Mouse (Mus musculus): ENCODE measurements at regions not wholly inside any gene's neighbourhood (a gene's known extent, or its start where the extent isn't known, plus 50 kb on each side); places are given as distances from the start of the nearest gene placed in this dataset.

DNA sequence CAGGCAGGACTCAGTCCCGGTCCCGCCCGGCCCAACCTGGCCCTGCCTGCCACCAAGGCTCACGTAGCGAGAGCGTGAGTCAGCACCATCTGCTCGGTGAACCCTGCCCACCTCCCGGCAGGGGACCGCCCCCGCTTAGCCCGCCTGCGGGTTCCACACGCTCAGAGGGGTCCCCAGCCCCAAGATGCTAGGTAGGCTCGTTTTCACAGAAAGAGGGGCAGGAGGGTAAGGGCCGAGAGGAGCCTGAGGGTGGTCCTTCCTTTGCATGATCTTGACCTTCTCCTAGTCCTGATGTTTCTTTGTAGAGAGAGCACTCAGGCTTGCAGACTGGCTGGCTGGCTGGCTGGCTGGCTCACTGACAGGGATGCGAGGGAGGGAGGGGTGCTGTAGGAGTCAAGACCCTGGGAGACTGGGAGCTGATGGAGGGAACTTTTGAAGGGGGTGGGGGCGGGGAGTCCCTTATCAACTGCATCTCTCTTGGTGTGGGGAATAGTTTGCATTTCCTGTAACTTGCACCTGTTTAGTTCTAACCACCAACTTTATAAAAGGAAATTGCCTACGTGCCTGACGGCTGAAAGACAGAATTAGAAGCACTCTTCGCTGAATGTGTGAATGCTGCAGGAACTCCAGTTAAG lies 109.7 kb upstream of the Egln3 start:
- peak; percentile 77 for DNase-seq

DNA sequence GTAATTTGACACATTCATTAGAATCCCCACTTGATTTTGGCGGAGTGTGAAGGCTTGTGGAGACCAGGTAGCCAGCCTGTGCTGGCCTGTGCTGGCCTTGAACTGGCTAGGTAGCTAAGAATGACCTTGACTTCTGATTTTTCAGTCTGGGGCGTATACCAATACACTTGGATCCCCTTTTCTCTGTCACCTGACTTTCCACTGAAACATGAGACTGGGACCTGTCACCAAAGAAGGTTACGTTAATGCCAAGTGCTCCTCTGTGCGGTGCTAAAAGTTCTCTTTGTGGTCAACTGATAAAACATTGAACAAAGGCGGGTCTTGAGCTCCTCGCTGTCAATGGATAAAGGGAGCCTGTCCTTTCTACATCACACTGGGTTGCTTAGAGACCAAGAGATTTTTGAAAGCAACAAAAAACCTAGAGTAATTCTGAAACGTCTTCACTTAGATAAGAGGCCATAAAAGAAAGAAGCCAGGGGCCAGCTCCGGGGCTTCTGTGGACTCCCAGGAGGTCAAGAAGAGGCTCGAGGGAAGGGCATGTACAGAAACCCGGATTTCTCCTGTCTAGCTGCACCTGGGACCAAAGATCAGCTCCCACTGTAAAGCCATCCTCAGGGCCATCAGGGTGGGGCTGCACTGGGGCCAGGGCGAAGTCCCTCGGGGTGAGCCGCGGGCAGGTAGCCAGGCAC lies 109.0 kb upstream of the Egln3 start:
- DNase-seq: no peak

DNA sequence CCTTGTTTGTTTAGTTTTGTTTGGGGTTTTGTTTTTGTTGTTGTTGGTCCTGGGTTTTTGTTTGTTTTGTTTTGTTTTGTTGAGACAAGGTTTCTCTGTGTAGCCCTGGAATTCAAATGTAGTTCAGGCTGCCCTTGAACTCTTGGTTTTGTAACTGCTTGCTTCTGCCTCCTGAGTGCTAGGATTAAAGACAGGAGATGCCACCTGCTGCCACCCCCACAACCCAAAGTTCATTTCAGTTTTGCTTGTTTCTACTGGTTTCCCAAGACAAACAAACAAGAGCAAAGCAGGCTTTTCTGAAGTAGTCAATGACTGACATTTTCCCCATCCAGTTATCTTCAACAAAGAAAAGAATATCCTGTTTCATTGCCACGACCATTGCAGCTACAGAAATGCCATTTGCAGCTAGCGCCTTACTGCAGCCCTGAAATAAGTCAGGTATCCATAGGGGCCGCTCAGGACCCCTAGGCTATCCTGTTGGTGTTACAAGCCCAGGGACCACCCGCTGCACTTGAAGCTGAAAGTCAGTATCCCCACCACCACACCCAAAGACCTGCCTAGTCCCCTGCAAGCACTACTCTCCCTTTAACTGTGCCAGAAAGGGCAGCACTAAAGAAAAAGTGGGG lies 108.3 kb upstream of the Egln3 start:
- no peak for DNase-seq

DNA sequence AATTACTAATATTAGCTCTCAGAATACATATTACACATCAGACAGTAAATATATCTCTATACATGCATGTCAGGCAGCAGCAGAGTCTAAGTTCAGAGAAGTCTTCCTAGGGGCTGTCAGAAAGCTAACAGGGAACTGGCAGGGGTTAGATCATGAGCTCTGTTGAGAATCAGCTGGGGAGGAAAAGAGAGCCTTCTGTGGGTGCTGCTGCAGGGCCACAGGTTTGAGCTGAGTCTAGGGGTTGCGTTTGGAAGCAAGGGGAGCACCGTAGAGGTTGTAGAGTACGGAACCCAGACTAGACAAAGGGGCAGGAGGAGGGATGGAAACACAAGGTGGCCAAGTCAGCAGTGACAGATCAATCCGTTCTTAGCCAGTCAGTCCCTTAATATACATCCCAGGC lies 106.2 kb upstream of the Egln3 start:
- no peak for DNase-seq

DNA sequence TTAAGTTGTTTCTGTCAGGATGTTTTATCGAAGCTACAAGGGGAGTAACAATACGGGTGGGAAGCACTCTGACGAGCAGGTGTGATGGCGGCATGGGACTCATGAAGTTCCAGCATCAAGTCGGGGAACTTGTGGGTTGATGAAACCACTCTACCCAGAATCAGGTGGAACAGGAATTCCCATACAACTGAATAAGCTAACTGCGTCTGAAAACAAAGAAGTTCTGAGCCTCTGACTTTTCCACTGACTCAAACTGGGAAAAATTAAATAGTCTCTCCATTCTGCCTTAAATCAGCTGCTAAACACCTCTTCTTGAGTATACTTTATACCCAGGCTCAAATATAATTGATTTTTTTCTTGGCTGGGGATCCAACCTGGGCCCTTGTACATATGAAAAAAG lies 105.6 kb upstream of the Egln3 start:
- DNase-seq: no peak

DNA sequence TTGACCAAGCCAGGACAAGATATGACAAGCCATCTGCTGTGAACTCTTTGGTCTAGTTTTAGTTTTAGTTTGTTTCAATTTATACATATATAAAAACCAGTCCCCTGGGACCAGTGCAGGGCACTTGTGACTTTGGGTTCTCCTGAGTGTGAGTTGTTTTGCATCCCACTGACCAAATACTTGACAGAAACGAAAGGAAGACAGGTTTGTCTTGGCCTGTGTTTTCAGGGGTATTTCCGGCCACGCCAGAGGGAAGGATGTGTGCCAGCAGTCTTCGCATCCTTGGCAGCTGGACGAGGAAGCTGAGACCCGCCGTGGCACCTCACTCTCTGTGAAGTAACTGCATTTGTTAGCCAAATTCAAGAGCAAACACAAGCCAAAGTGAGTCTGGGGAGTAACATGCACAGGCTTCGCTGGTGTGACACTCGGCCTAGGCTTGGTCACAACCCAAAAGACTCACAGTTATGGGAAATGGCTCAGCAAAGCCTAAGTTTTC lies 101.5 kb upstream of the Egln3 start:
- no peak for DNase-seq

DNA sequence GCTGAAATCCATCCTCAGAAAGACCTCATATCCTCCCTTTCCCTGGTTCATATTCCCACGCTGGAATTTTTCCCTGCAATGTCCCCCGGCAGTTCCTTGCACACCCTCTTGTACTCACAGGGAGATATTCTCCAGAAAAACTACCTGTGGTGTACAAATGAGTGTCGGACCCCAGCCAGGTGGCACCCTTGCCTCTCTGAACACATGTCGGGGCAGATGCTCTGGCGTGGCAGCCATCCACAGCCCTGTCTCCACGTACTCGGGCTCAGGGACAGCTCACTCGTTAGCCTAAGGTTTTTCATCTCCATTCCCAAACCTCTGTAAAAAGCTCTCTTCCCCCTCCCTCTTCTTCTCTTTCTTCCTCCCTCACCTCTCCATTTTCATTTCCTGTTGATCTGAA lies 100.1 kb upstream of the Egln3 start:
- DNase-seq: no peak

DNA sequence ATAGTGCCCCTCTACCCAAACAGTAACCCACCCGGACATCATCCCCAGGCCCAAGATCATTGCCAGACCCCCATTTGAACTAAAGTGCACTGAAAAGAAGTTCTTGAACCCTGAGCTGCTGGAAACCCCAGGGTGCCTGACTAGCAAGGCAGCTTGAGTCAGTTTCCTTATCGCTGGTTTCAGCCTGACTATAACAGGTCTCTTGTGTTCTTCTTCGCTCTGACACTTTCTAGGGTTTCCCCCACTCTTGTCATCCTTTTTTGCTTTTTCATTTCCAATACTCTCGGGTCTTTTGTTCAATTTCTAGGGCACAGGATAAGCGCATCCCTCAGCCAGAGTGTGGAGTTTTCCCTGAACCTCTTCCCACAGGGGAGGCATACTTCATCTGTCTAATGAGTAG lies 95.8 kb upstream of the Egln3 start:
- no peak for DNase-seq

DNA sequence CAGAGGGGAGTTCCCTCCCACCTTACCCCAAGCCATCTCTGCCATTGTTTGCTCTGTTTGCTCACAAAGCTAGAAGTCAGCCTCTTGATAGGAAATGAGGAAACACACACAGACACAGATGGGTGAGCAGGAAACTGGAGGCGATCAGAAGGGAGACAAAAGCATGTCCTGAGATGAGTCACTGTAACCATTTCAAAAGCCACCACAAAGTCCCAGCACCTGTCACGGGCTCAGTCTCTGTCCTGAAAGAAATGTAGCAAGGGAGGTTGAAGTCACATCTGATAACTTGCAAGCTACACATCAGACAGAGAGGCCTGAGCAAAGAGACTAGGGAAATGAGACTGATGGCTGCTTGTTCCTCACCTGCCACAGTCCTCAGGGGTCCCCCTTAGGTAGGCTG lies 89.6 kb upstream of the Egln3 start:
- DNase-seq: no peak

DNA sequence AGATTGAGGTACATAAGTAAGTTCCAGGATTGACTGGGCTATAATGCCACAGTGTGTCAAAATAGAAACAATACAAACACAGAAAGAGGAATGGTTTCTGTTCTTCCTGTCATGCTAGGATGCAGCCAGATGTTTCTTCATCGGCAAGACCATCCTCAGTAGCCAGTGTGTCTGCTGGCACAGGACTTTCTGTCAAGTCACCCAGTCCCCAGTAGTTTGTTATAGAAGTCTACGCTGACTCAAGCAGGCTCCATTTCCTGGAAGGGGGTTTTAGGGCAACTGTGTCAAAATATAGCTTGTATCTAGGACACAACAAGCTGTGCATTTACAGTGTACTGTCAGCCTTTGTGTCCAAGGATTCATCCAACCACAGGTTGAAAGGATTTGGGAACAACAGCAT lies 86.7 kb upstream of the Egln3 start:
- no peak for DNase-seq

DNA sequence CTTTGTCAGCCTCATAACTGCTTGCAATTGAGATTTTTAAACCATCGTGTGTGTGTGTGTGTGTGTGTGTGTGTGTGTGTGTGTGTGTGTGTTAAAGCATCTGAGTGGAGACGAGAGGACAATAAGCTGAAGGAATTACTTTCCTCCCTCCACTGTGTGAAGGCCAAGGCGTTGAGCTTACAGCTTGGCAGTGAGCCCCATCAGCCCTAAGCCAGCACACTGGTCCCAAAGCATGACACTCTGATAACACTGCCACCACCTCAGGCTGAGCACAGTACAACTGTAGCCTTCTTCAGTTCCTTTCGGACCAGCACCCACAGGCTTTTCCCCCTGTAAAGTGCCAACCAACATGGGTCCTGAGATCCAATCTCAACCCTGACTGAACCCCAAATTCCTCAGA lies 85.1 kb upstream of the Egln3 start:
- no peak for DNase-seq

DNA sequence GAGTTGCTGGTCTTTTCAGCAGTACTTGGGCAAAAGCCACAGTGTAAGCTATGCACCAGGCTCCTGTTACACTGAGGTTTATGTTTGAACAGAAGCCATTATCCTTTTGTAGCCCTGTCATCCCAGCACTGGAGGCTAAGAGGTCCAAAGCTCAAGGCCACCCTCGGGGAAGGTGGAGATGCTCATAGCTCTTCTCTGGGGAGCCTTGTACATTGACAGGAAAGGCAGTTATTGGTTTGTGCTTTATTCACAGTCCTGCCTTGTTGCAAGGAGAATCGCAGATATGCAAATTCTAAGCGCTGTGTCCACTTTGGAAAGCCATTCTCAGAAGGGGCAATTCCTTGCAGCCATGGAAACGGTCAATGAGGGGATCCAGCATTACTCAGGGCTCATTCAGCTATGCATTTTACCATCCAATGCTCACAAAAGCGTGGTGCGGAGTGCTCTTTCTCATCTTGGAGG lies 84.4 kb upstream of the Egln3 start:
- DNase-seq: no peak

DNA sequence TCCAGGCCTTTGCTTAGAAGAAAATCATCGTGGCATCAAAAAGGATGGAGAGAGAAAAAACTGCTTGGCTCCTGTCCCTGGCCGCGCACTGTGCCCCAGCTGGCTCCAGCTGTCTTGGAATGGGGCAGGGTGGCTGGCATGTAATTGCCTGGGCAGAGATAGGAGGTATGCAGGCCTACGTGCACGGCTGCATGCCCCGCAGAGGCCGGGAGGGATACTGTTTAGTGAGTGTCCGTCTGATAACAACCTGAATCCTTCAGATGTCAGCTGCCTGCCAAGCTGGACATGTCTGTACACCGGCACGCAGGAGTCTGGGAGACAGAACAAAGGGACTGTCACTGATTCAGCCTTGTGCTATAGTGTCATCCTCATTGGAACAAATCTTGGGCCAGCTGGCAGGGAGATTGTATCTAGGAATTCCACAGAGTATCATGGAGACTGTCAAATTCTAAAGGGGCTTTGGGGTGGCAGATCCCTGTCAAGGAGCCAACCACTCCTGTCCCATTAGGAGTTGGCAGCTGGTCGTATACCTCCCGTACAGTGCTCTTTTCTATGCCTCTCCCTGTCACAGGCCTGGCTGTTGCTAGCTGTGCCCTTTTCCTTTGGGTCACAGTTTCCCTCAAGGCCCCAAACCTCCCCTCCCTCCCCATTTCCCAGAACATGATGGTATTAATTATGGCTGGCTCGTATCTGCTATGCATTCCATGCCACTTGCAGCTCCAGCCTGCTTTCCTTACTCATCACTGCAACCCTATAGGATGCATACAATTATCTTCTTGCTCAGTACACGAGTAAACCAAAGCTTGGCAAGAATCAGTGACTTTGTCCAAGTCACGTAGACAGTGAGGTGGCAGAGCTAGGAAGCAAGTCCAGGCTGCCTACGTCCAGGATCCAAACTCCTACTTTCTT lies 83.5 kb upstream of the Egln3 start:
- DNase-seq: peak; percentile 60

DNA sequence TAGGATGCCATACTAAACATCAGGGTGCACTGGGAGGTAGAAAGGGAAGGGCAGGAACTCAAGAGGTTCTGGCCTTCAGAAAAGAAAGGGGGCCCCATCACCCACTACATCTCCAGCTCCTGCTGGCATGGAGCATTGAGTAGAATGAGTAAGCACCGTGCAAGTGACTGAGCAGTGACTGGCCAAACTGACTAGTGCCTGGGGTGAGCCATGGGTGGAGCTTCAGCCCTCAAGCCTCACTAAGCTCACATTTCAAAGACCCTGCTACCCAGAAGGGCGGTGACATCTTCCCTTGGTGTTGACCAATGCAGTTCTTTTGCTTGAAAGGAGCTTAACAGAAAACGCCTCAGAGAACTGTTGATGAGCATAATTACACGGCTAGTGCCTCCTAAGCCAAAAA lies 80.0 kb upstream of the Egln3 start:
- DNase-seq: no peak

DNA sequence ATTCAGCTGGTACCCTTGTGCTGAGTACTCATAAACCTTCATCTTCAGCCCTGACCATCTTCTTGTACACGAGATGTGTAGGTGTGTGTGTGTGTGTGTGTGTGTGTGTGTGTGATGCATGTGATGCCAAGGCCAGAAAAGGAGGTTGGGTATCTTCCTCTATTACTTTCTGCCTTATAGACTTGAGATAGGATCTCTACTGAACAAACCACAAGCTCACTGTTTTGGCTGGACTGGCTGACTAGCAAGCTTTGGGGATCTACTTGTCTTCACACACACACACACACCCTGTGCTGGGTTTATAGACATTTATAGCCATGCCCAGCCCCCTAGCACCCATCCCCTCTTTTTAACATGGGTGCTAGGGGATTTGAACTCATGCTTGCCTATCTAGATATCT lies 79.4 kb upstream of the Egln3 start:
- DNase-seq: no peak

DNA sequence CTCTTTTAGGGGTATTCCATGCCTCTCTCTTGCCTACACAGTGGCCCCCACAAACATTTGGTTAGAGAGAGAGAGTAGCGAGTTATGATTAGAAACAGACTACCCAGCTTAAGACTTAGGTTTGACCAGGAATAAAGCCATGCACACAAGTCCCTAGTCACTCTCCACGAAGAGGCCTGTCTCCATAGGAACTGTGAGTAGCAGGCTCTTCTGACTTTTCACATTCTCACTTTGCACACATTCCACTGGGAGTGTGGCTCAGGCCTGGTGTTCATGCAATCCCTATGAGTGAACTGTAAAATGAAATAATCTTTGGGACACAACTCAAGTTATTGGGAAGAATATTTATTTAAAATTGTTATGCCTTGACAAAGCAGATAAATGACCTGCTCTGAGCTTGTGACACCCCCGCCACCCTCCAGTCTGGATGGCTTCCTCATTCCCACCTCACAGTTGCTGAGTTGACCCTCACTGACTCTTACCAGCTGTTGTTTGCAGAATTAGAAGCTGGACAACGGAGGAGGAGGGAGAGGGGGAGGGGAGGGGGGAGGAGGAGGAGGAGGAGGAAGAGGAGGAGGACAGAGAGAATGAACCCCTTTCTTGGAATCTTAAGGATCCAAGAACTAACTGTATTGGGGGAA lies 78.7 kb upstream of the Egln3 start:
- no peak for DNase-seq

DNA sequence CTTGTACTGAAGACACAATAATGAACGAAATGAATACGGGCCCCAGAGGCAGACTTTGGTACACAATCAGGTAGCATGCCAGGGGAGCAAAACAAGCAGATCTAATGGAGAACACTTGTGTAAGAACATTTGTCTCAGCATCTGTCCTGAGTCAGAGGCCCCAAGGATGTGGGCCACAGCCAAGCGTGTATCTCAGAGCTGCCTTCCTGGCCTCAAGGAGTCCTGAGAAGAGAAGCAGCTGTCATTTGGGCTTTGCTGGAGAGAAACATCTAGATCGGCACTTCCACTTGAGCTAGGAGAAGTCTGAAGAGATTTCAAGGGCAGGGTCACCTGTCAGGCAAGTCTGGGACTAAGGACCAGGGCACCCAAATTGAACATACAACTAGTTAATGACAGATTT lies 76.8 kb upstream of the Egln3 start:
- DNase-seq: no peak

DNA sequence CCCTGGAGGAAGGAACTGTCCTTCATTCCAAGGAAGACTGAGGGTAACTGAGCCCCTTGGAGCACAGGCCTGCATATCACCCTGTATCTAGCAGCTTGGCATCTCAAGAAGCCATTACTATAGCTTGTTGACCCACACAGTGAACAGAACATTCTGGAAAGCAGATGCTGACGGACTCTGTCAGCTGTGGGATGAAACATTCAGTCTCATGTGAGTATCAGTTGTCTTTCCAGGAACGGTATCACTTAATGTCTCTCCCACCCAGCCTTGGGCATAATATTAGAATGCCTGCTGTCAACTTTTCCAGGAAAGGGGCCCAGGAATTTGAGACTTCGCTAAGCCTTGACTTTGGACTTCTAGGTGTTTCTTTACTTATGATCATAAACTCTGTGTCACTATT lies 76.3 kb upstream of the Egln3 start:
- DNase-seq: no peak

DNA sequence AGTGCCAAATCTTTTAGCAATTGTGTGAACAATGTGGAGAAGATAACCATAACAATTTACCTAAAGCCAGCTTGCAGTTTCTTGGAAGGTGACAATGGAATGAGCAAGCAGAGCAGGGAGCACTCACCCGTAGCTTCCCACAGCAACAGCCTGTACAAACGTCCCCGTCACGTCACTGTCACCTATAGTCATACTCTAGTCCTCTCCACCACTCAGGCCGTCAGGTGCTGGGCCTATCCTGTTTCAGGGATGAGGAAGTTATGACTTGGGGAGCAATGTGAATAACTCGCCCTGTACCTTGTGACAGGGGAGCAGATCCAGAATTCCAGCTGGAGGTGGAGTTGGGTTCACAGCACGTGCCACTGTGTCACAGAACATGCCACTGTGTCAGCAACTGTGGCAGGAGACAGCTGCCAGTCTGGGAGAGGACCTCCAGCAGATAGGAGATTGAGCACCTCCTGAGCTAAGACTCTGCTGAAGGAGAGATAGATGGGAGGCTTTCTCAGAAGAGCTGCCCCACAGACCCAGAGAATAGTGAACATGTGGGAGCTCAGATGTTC lies 73.4 kb upstream of the Egln3 start:
- no peak for DNase-seq

DNA sequence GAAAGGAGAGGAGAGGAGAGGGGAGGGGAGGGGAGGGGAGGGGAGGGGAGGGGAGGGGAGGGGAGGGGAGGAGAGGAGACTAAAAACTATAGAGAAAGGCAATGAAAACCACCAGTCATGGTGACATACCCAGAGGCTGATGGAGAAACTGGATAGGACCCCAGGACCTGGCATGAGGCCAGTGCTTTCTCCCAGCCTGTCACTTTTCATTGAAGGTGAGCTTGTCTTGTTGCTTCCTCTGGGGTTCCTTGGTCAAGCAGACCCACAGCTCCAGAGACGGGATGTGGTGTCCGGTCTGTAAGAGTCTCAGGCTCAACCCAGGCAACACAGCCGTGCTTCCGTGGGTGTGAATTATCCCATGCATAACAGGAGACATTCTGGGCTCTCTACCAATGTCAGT lies 69.8 kb upstream of the Egln3 start:
- DNase-seq: no peak

DNA sequence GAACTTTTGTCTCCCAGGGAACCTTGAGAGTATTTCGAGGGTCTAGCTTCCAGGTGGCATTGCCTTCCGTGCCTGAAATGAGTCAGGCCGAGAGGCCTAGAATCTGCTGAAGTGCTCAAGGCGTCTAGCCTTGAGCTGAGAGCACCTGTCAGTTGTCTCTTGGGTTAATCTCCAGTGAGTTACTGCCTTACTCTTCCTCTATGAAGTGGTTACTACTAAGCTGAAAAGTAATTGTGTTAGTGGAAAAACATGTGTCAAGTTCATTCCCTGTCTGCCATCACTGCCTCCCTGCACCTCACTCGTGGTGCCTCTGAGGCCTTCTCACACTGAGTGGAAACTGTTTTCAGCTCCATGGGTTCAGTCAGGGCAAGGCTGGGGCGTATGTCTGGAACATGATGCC lies 69.0 kb upstream of the Egln3 start:
- DNase-seq: no peak

DNA sequence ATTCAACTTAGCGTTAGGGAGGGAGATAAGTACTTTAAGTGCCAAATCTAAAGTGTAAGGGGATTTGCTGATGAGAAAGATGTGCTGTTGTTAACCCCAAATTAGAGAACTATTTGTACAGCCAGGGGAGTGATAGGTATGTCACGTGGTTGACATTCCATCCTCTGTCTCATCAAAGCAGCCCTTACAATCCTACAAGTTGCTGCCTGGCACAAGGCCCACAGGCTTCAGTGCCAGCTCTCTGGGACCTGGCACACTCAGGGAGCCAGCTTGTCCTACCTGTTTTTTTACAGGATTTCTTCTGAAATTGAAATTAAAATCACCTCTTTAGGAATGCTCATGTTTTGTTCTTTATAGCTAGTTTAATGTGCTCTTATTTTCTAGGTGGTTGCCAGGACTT lies 68.6 kb upstream of the Egln3 start:
- DNase-seq: peak; percentile 52

Data from adrenal gland, postnatal 10 days (tissue).